Mouse (Mus musculus): Measurements from ENCODE around the gene Gm8122.
"Not testable (repeated sequence)": the region's sequence is repeated elsewhere in the genome, so short reads cannot be mapped to it uniquely, and the experiment has no call there.

Gene Gm8122

DNA sequence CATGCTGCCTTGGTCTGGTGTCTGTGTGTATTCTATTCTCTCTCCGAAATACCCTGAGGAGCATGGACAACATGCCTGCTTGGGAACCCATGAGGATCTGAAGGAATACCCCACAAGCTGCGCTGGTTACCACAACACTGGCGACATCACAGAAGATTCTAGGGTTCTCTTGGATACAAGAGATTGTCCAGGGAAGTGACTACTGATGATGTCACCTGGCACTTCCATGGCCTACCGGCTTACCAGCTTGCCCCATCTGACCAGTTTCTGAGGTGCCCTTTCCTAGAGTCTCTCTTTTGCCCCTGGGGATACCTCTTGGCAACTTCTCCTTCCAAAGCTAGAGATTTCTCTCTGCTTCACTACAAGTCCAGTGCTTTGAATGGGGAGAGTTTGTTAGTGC lies at the start of gene Gm8122:
Gene Gm8122 (minus strand): TSS at position 101 of the 400 bp plus-strand sequence.
- DNase-seq = not testable (repeated sequence)

DNA sequence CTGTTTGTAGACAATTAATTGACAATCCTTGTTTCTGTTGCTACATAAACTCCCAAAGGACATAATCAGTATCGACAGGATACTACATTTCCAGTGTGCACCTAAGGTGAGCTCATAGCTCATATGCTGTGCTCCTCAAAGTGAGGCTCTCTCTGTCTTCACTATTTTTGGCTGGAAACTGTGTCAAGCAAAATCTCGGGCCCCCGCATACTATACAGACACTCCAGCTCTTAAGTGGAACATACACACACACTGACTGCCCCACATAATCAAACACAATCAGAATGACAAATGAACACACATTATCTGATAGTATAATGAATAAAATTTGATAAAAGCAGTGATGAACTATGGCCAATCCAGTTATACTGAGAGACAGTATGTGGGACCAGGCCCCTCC lies 43.6 kb upstream of the Gm8122 start:
- not testable (repeated sequence) for DNase-seq

DNA sequence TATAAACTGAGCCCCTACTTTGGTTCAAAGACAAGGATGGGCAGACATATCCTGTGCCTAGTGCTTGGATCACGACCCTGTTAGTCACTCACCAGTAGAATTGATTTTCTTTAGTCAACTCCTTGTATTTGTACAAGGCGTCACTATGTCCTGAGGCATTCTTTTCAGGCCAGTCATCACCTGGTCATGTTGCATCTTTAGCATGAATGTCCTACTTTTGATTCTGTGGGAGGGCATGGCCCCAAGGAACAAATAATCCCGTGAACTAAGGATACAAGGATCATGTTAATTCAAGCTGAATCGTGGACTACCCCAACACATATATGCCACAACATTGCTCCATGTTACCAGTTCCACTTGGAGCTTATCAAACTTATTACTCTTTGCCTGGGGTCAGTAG lies 43.0 kb upstream of the Gm8122 start:
- DNase-seq = not testable (repeated sequence)

DNA sequence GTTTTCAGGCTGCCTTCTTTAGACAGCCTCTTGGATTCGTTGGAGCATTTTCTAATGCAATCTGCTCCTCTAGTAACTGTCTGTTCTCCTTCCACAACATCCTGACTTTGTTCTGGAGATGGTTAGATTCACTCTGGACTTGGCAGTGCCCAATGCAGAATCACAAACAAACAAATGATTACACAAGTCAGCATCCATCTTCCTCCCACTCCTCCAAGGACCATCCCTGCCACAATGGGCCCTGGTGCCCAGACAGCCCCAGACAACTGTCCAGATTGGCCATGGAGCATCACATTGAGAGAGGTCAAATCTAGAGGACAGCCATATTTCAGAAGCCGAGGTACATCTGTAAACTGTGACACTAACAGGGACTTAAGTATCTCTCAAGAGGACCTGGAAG lies 42.4 kb upstream of the Gm8122 start:
- not testable (repeated sequence) for DNase-seq

DNA sequence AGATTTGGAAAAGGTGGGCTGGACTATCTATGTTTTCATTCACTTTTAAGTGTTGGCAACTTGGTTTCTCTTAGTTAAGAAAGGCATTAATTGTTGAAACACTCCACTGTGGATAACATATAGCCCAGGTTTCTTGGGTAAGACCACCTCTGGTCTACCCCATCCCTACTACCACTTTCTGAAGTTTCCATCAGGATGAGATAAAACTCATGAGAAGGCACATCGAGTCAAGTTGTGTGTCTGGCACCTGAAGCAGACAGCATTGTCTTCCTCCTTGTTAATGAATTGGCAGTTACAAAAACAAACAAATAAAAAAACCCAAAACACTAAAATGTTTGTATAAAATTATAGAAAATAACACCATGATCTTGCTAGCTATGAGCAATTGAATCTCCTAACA lies 40.6 kb upstream of the Gm8122 start:
- DNase-seq = not testable (repeated sequence)

DNA sequence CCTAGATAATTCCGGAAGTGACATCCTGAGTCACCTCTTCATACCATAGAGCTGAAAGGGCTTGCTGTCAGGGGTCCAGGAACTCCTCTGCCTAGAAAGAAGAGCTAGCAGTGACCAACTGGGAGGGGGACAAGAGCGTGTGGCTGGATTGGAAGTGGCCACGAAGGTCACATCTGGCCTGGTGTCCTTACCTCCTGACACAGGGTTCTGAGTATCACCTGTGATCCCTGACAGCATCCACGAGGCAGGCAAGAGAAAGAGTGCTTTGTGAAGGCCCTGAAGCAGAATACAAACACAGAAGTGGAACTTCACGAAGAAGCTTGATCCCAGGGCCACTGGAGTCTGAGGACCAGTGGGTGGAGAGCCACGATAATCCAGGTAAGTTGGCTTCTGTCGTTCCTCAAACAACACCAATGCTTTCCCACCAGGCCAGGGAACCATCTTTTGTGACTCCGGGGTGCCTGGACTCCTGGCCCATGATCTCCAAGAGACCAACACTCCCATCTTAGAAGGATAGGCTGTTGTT lies 39.9 kb upstream of the Gm8122 start, which contains the start of gene Gm9732:
Gene Gm9732 (plus strand): TSS at position 51 of the 526 bp plus-strand sequence.
- not testable (repeated sequence) for DNase-seq

DNA sequence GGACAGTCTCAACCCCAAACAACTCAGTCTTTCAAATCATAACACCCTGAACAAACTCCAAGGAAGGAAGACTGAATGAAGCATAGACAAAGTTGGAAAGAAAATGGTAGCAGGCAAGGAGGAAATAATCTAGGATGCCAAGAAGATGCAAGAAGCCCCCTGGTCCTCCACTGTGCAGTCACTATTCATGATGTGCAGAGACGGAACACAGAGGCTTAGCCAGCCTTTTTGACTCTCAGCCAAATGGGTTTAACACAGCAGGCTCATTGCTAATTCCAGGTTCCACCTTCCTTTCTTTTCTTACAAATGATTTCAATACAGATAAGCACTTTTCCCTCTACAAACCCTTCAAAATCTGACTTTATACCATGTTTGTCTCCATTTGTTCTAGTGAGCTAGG lies 38.1 kb upstream of the Gm8122 start:
- DNase-seq = not testable (repeated sequence)

DNA sequence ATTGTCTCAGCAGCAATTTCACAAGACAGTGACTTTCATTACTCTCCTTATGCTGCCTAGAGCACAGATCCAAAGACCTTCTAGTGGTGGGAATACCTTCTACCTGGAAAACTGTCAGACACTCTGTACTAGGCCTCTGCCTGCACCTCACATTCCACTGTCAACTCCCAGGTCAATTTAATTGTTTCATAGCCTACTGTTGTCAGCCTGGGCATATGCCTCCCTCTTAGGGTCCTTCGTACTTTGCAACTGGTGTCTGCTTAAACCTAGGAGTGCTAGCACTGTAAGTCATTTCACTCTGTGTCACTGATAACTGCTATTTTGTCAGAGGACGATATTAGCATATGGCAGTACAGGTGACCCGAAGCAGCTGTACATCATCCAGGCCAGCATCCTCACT lies 34.1 kb upstream of the Gm8122 start:
- not testable (repeated sequence) for DNase-seq

DNA sequence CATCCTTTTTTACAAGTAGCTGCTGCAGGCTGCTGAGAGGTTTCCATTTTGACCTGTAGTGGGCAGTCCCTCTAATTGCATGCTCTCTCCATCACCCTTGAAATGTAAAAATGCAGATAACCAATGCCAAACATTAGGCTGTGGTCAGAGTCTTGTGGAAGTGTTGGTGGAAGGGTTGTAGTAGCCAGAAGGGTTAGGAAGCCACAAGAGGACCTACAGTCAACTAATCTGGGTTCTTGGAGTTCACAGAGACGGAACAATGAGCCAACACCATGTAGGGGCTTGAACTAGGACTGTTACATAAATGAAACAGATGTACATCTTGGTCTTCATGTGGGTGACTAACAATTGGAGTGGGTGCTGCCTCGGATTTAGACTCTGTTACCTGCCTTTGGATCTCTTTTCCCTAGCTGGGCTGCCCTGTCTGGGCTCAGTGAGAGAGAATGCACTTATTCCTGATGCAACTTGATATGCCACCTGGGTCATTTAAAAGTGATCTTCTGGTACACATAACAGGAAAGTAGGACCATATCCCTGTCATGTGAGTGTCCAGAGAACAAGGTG lies 33.5 kb upstream of the Gm8122 start:
- DNase-seq = not testable (repeated sequence)

DNA sequence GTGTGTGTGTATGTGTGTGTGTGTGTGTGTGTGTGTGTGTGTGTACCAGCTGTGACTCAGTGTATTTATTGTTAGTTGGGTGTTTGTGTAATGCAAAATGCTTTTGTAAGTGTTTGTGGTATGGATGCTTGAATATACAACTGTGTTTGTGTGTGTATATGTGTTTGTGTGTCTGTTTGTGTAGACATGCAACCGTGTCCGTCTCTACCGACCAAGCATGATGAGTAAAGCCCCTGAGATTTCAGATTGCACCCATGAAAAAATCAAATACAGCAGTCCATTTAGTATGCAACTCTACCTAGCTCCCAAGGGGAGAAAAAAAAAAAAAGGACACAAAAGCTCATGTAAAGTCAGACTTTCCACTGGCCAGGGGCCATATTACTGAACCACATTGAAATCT lies 28.3 kb upstream of the Gm8122 start:
- not testable (repeated sequence) for DNase-seq

DNA sequence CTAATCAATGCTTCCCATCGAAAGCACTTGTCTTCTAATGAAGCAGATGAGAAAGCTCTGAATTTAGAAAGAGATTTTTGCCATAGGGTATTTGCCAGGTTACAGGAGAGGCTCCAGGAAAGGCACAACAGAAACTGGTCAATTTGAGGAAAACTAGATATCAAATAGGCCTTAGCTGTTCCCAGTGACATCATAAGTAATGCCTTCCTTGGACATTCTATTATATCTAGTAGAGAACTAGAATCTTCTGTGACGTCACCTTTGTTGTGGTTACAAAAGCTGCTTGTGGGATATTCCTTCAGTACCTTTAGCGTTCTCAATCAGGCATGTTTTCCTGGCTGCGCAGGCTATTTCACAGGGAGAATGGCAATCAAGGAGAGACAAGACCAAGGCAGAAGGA lies 23.2 kb upstream of the Gm8122 start, which contains the start of gene Gm8126:
Gene Gm8126 (plus strand): TSS at position 301 of the 400 bp plus-strand sequence.
- DNase-seq = not testable (repeated sequence)

DNA sequence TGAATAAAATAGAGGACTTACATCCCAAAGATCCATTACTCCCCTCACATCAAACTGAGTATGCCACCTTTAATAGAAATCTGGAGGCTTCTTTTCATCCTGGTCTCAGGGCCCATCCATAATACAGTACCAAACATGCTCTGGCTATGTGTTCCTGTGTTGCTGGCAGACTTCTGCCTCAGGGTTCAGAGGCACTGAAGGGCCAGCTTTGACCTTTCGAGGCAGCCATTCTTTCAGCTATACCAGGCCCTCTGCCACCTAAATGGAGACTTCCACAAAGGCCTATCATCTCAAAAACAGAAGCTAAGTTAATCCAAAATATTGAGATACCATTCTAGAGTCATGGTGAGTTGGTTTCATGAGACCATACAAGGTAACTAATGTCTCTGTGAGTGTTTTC lies 21.4 kb upstream of the Gm8122 start:
- DNase-seq = not testable (repeated sequence)

DNA sequence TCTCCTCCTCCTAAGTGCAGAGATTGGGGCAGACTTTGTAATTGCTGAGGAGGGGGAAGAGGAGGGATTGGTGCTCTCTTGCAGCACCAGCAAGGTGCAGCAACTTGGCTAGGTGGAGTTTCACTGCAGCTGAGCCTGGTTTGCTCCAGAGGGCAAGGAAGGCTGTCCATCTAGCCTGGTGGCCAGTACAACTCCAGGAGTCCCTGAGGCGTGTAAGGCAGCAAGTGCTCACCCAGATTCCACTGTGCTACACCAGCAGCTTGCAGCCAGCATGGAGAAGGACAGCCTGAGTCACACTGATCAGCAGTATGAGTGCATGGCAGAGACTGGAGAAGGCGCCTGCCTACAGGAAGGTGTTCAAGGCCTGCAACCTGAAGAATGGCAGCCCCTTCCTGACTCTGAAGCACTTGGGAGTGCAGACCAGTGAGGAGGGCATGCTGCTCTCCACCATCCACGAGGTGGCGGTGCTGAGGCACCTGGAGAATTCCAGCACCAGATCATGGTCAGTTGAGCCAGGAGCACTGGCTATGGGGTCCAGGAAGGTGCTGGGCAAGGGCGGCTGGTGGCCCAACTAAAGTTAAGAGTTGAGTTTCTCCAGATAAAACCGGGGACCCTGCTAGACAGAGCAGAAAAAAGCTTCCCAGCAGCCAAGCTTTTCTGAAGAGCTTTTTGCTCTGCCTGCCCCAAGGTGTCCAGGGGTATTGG lies 15.6 kb upstream of the Gm8122 start:
- not testable (repeated sequence) for DNase-seq

DNA sequence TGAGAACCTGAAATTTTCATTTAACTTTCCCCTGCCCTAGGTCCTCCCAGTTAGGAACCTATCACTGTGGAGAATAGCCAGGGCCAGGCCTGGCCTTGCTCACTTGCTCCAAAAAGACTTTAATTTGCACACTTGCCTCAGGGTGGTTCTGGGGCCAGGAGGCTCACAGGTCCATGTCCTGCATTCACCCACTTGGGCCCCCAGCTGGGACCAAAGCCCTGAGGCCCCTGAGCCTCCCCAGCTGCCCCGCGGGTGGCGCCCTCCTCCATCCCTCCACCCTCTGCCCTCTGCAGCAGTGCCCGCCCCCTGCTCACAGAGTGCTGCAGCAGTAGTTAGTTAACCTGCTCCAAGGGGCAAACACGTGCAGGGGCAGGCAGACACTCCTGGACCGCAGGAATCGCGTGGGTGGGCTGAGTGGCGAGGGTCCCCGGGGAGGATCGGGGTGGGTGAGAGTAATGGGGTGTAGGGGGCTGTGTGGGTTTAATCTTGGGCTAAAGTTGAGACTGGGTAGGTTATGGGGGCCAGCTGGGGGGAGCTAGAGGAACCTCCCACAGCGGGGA lies 14.6 kb upstream of the Gm8122 start:
- DNase-seq = not testable (repeated sequence)

DNA sequence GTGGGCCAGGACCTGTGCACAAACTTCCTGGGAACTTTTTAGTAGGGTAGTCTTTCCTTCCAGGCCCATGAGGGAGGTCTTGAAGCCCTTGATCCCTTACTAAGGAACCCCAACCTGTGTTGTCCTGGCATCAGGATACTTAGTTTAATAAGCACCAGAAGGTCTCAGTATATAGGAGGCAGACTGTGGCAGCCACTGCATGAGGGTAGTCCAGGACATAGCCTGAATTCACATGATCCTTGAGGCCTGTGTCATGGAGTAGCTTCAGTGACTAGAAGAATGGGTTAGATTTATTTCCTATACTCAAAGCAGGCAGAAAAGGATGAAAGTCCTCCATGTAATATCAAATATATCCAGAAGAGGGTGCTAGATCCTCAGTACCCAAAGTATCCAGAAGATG lies 2.7 kb upstream of the Gm8122 start:
- DNase-seq = not testable (repeated sequence)

Measured in cerebellum, adult 9-10 months (tissue).